Mouse (Mus musculus) liver, embryonic 11.5 days (tissue): ENCODE measurements around the gene Tekt3. TPM values are rescaled to one million over a fixed set of nuclear protein-coding genes. Genes with fewer than 3 reads are reported as not detected.

ENCODE experiments used
- ATAC-seq: fragments of 200-750 bp; cut with Nextera tagmentation; replicated peaks from 2 replicates; pipeline ENCODE4 v1.8.0; 2017; ENCODE audit warnings: moderate number of reproducible peaks, mild to moderate bottlenecking, moderate TSS enrichment, moderate library complexity; ENCODE audit not compliant: low FRiP score
- DNase-seq: peaks from one replicate; pipeline ENCODE4 v3.0.0-alpha.2; 2017; ENCODE audit warnings: low spot score
- H3K27ac ChIP-seq: fragments of 300-500 bp; sonication (generic); 2 replicates; pipeline ENCODE4 v1.5.1; 2014; ENCODE audit warnings: mild to moderate bottlenecking, low read depth, low read length, control low read depth
- H3K27me3 ChIP-seq: fragments of 300-500 bp; sonication (generic); replicated peaks from 2 replicates; pipeline ENCODE4 v1.6.1; 2014; ENCODE audit warnings: low read length, mixed read lengths; ENCODE audit not compliant: control insufficient read depth, insufficient read depth
- H3K36me3 ChIP-seq: fragments of 300-500 bp; sonication (generic); 2 replicates; pipeline ENCODE4 v1.6.1; 2014; ENCODE audit warnings: mild to moderate bottlenecking, low read length, moderate library complexity, mixed read lengths; ENCODE audit not compliant: control insufficient read depth, insufficient read depth
- H3K4me1 ChIP-seq: fragments of 300-500 bp; sonication (generic); replicated peaks from 2 replicates; pipeline ENCODE4 v1.6.1; 2014; ENCODE audit warnings: low read length, mixed read lengths; ENCODE audit not compliant: control insufficient read depth, insufficient read depth
- H3K4me2 ChIP-seq: fragments of 300-500 bp; sonication (generic); 2 replicates; pipeline ENCODE4 v1.6.1; 2014; ENCODE audit warnings: mild to moderate bottlenecking, control low read depth, moderate library complexity
- H3K4me3 ChIP-seq: fragments of 300-500 bp; sonication (generic); 2 replicates; pipeline ENCODE4 v1.5.1; 2014; ENCODE audit warnings: low read depth, low read length, control low read depth
- H3K9ac ChIP-seq: fragments of 300-500 bp; sonication (generic); 2 replicates; pipeline ENCODE4 v1.6.1; 2014; ENCODE audit warnings: low read depth, low read length, control low read depth
- H3K9me3 ChIP-seq: fragments of 300-500 bp; sonication (generic); 2 replicates; pipeline ENCODE4 v1.6.1; 2016; ENCODE audit warnings: low read length, inconsistent platforms, mixed read lengths; ENCODE audit not compliant: control insufficient read depth
- WGBS: fragments of 180-500 bp; shearing (Covaris S2); extraction: QIAGEN DNeasy Blood & Tissue Kit; methylation state at CpG from one replicate; pipeline ENCODE4 v1.1.7; 2014; 5-methylcytosine and 5-hydroxymethylcytosine counted together
- polyA plus RNA-seq: library from polyadenylated mRNA; unstranded; fragments of >200 nt; fragmentation: Nextera tagmentation; extraction: Ambion mirVana; gene quantifications from 2 replicates; pipeline ENCODE4 v1.2.1, GENCODE M21; 2014

Gene Tekt3
- polyA plus RNA-seq, 1 experiment from 2014 or later: not detected

- Histone ChIP-seq H3K4me1 (no peaks in the 10 kb centered on the region), H3K9me3 (no peaks in the 10 kb centered on the region), H3K4me2 (no peak overlapping the region), H3K27ac (no peak overlapping the region), H3K36me3 (no peaks in the 10 kb centered on the region), H3K4me3 (no peak overlapping the region), H3K9ac (no peak overlapping the region), H3K27me3 (peaks cover 33% of the 10 kb centered on the region)
- no peak for DNase-seq
- 72% methylated on average over 4 of the region's 4 CpGs for WGBS
- ATAC-seq: no peak
These were observed 75.5 kb downstream of the Tekt3 start for GRCm38 (mm10) chr11:63136836-63137416.

GRCm38 (mm10) chr11:63138739-63139138 lies 77.3 kb downstream of the Tekt3 start:
- no peak for ATAC-seq
- Histone ChIP-seq H3K9ac (no peak overlapping the region), H3K4me3 (no peak overlapping the region), H3K9me3 (no peaks in the 10 kb centered on the region), H3K4me1 (no peaks in the 10 kb centered on the region), H3K4me2 (no peak overlapping the region), H3K27ac (no peak overlapping the region), H3K36me3 (no peaks in the 10 kb centered on the region), H3K27me3 (peaks cover 15% of the 10 kb centered on the region)
- DNase-seq: no peak
- 30% methylated on average over 3 of the region's 3 CpGs for WGBS

- DNase-seq (no peak), ATAC-seq (no peak)
- WGBS: 87% methylated on average over 5 of the region's 5 CpGs
- H3K4me2 ChIP-seq: no peak overlapping the region
- no peak overlapping the region for H3K9ac ChIP-seq
- H3K27ac ChIP-seq: no peak overlapping the region
- no peaks in the 10 kb centered on the region for H3K27me3 ChIP-seq
- no peak overlapping the region for H3K4me3 ChIP-seq
- H3K36me3 ChIP-seq: no peaks in the 10 kb centered on the region; the same call in 1 of the 2 replicates
- H3K9me3 ChIP-seq: no peaks in the 10 kb centered on the region
- H3K4me1 ChIP-seq: peaks cover 4% of the 10 kb centered on the region; the same call in 1 of the 2 replicates
These were observed 80.9 kb downstream of the Tekt3 start for GRCm38 (mm10) chr11:63142311-63142710.

GRCm38 (mm10) chr11:63142816-63143215 lies 81.4 kb downstream of the Tekt3 start:
- Histone ChIP-seq H3K4me2 (no peak overlapping the region), H3K27me3 (no peaks in the 10 kb centered on the region), H3K4me1 (peaks cover 4% of the 10 kb centered on the region; the same call in 1 of the 2 replicates), H3K9me3 (no peaks in the 10 kb centered on the region), H3K36me3 (no peaks in the 10 kb centered on the region; the same call in 1 of the 2 replicates), H3K9ac (no peak overlapping the region), H3K4me3 (no peak overlapping the region), H3K27ac (no peak overlapping the region)
- 70% methylated on average over 4 of the region's 4 CpGs for WGBS
- DNase-seq (no peak), ATAC-seq (no peak)

- Histone ChIP-seq H3K4me2 (no peak overlapping the region), H3K4me1 (peaks cover 4% of the 10 kb centered on the region; the same call in 1 of the 2 replicates), H3K27me3 (no peaks in the 10 kb centered on the region), H3K27ac (no peak overlapping the region), H3K9ac (no peak overlapping the region), H3K9me3 (no peaks in the 10 kb centered on the region), H3K36me3 (no peaks in the 10 kb centered on the region; the same call in 1 of the 2 replicates), H3K4me3 (no peak overlapping the region)
- DNase-seq (no peak), ATAC-seq (no peak)
- WGBS: 71% methylated on average over 8 of the region's 8 CpGs
These were observed 82.0 kb downstream of the Tekt3 start for GRCm38 (mm10) chr11:63143486-63143885.

Other genes starting within 250 kb of the Tekt3 start
- gene Trim16, start 241.4 kb upstream of the Tekt3 start, polyA plus RNA-seq: 2.2 and 3.1 TPM in 2 replicates
- gene Fbxw10, start 214.6 kb upstream of the Tekt3 start, polyA plus RNA-seq: 0.10 and 0.15 TPM in 2 replicates
- 49.1 and 53.7 TPM in 2 replicates for gene Tvp23b, start 182.2 kb upstream of the Tekt3 start, polyA plus RNA-seq
- 0.26 TPM in 1 of 2 replicates, not detected in the other for gene Cdrt4, start 110.5 kb upstream of the Tekt3 start, polyA plus RNA-seq
- 74.0 and 80.1 TPM in 2 replicates for gene Pmp22, start 67.3 kb downstream of the Tekt3 start, polyA plus RNA-seq